In genomic region chr13:110960212-110960611, GRCm38 (mm10) we compare ENCODE assay signal across 19 mouse cellular contexts.
A peak's percentile ranks its signal among the peaks of the same experiment; 100 is the strongest.
DNase-seq lines count a peak whose midpoint lies in the region; TF ChIP-seq lines count a peak whose summit lies in the region.
"Had no signal": no experiment of that assay in that cellular context is flagged by ENCODE, and none has a peak within 500 bp of the region (broad histone marks: within the 10 kb centered on the region; RNA-seq: fewer than 3 reads in every experiment).

No protein-coding gene starts in this region.

- dilution Hi-C loops in CH12.LX (cut with MboI; ENCODE audit: extremely low pct_ligation_motif_present, extremely low pct_unique_long_range_greater_than_20kb, low sequenced_read_pairs), result no loop called here

- no peak overlapping the region for H3K9ac ChIP-seq in CH12.LX (ENCODE audit: insufficient read depth, low read depth)
- H3K9ac ChIP-seq: embryonic facial prominence, embryonic 12.5 days; limb, embryonic 15.5 days had no signal

- TF ChIP-seq RAD21 in CH12.LX (IDR thresholded peaks at IDR 0.05; ENCODE audit: low read depth, low read length), result no peak

- H3K27me3 ChIP-seq in CH12.LX (replicated peaks), result no peaks in the 10 kb centered on the region
- no peaks in the 10 kb centered on the region for H3K27me3 ChIP-seq in megakaryocyte, embryonic 14.5 days (replicated peaks)
- H3K27me3 ChIP-seq: embryonic facial prominence, embryonic 12.5 days; limb, embryonic 15.5 days had no signal

- 0 out of 2 replicates have a peak, but pooled peaks have one; percentile 21 for TF ChIP-seq EP300 in CH12.LX (IDR thresholded peaks at IDR 0.05; ENCODE audit: low read length)

- intact Hi-C loops in gastrocnemius, postnatal 14 days (cut with DNase I; ENCODE audit: low total_unique reads), result loop anchor here (10.0 kb wide), 1 partner anchor 445 kb away; no protein-coding TSS in a partner anchor

- in situ Hi-C loops in CH12.LX (cut with MboI; ENCODE audit: low pct_ligation_motif_present, low pct_unique_long_range_greater_than_20kb, low sequenced_read_pairs), result loop anchor here (10.0 to 25.0 kb wide), 2 partner anchors 275 to 398 kb away; no protein-coding TSS in a partner anchor

- H3K4me1 ChIP-seq in CH12.LX (ENCODE audit: control insufficient read depth in 1 of 2, insufficient read depth in 2 of 2), result peaks cover 0 to 7% of the 10 kb centered on the region in 2 experiments; a peak in 2 of 4 replicates
- peaks cover 2% of the 10 kb centered on the region; the same call in 1 of the 2 replicates for H3K4me1 ChIP-seq in embryonic fibroblast, embryonic 13.5 days (ENCODE audit: control insufficient read depth, insufficient read depth, low read length)
- H3K4me1 ChIP-seq in megakaryocyte, embryonic 14.5 days, result peaks cover 6% of the 10 kb centered on the region
- H3K4me1 ChIP-seq: embryonic facial prominence, embryonic 12.5 days; heart, embryonic 10.5 days; limb, embryonic 15.5 days had no signal

- H3K36me3 ChIP-seq in CH12.LX (replicated peaks in 1 of 2; ENCODE audit: control insufficient read depth in 1 of 2, insufficient read depth in 1 of 2, low read length in 1 of 2), result no peaks in the 10 kb centered on the region
- H3K36me3 ChIP-seq in megakaryocyte, embryonic 14.5 days (replicated peaks; ENCODE audit: low read length), result no peaks in the 10 kb centered on the region
- H3K36me3 ChIP-seq: embryonic facial prominence, embryonic 12.5 days; heart, embryonic 10.5 days; limb, embryonic 15.5 days had no signal

- no peak for TF ChIP-seq POLR2A in CH12.LX (IDR thresholded peaks at IDR 0.05; ENCODE audit: low read depth, low read length)
- TF ChIP-seq POLR2A in embryonic fibroblast, embryonic 13.5 days (IDR thresholded peaks at IDR 0.05; ENCODE audit: low read depth, low read length), result peak; percentile 46

- DNase-seq in 416B (ENCODE audit: low read depth) (peak; percentile 89), CH12.LX (ENCODE audit: extremely low read depth) (no peak)
- no peak for DNase-seq in layer of hippocampus, adult 11-12 months (ENCODE audit: low spot score)
- no peak for DNase-seq in gastrocnemius, postnatal 14 days
- DNase-seq in embryo, embryonic 11 days, result no peak
- no peak for DNase-seq in cerebellum, postnatal 10 days
- DNase-seq: cerebellum, adult 11 months; gastrocnemius, postnatal 25 days; heart, postnatal 10 days; kidney, adult 8-10 months; kidney, postnatal 36 days; midbrain, embryonic 14.5 days; thymus, postnatal 14 days had no signal

- peaks cover 7% of the 10 kb centered on the region for H3K9me3 ChIP-seq in CH12.LX (replicated peaks; ENCODE audit: low read length)
- H3K9me3 ChIP-seq in megakaryocyte, embryonic 14.5 days, result peaks cover 9% of the 10 kb centered on the region; the same call in 1 of the 2 replicates
- H3K9me3 ChIP-seq: embryonic facial prominence, embryonic 12.5 days; heart, embryonic 10.5 days; limb, embryonic 15.5 days had no signal

- H3K79me2 ChIP-seq in CH12.LX (replicated peaks; ENCODE audit: control insufficient read depth, extremely low read depth, insufficient read depth, poor library complexity, severe bottlenecking), result no peaks in the 10 kb centered on the region

- no peak overlapping the region for H3K4me3 ChIP-seq in CH12.LX (replicated peaks in 1 of 3; ENCODE audit: low read depth in 2 of 3, low read length in 2 of 3, poor library complexity in 1 of 3)
- no peak overlapping the region for H3K4me3 ChIP-seq in embryonic fibroblast, embryonic 13.5 days (ENCODE audit: insufficient read depth, low read length)
- peak overlapping the region; percentile 71 for H3K4me3 ChIP-seq in megakaryocyte, embryonic 14.5 days (replicated peaks)
- H3K4me3 ChIP-seq: embryonic facial prominence, embryonic 12.5 days; heart, embryonic 10.5 days; limb, embryonic 15.5 days had no signal

- TF ChIP-seq CTCF in CH12.LX (conservative IDR thresholded peaks at IDR 0.05 in 1 of 2, IDR thresholded peaks at IDR 0.05 in 1 of 2; ENCODE audit: low read depth in 2 of 2, low read length in 2 of 2), result no peak
- TF ChIP-seq CTCF in embryonic fibroblast, embryonic 13.5 days (IDR thresholded peaks at IDR 0.05; ENCODE audit: borderline replicate concordance, insufficient read depth, low read length), result 0 out of 2 replicates have a peak, but pooled peaks have one; percentile 5

- H3K27ac ChIP-seq in CH12.LX (ENCODE audit: insufficient read depth, low read depth), result peak overlapping the region; percentile 25
- H3K27ac ChIP-seq in embryonic fibroblast, embryonic 13.5 days (ENCODE audit: insufficient read depth, low read length), result peak overlapping the region; percentile 100
- H3K27ac ChIP-seq: embryonic facial prominence, embryonic 12.5 days; heart, embryonic 10.5 days; hindbrain, postnatal 0 days; limb, embryonic 15.5 days had no signal

- peak overlapping the region; percentile 11; the same call in 1 of the 2 replicates for H3K4me2 ChIP-seq in CH12.LX (ENCODE audit: insufficient read depth, low read depth, poor library complexity, severe bottlenecking)
- H3K4me2 ChIP-seq: embryonic facial prominence, embryonic 12.5 days; limb, embryonic 15.5 days had no signal

TF ChIP-seq in CH12.LX, 34 proteins besides CTCF, POLR2A, EP300 and RAD21:
- peak; percentile 37; the same call in 1 of the 2 replicates for TF ChIP-seq ELF1 (IDR thresholded peaks at IDR 0.05; ENCODE audit: low read depth, low read length)
- TF ChIP-seq TCF12 (IDR thresholded peaks at IDR 0.05; ENCODE audit: low read depth, low read length), result no peak
- TF ChIP-seq NELFE (IDR thresholded peaks at IDR 0.05; ENCODE audit: low read depth, low read length), result no peak
